Mouse (Mus musculus) embryo, embryonic 10 days (tissue): Measurements from ENCODE around the gene Olfr142.
"Not testable (repeated sequence)": the region's sequence is repeated elsewhere in the genome, so short reads cannot be mapped to it uniquely, and the experiment has no call there.

Source experiments
- DNase-seq: peaks from one replicate; pipeline ENCODE4 v3.0.0-alpha.2; 2015; ENCODE audit warnings: low spot score

Olfr142 gene

GRCm38 (mm10) chr2:90257492-90257891, at the start of gene Olfr142:
Olfr142 (minus strand) TSS chr2:90257592.
- DNase-seq = no peak

DNA sequence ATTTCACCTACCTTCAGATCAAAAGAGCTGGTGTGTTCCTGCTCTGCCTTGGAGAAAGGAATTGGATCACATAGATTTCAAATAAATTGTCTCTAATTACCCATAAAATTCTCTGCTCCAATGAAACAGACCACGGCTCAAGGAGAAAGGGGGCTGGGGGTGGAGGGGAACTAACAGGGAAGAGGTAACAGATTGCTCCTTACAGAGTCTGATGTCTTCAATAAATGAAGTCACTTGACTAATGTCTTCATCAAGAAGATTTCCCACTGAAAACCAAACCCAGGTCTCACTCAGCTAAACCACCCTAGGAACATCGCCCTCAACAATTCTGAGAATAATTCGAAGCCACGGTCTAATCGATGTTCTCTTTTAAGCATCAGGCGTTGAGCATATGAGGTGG, 35.3 kb upstream of the Olfr142 start, which contains the start of gene Olfr1272:
TSS of gene Olfr1272 (minus strand) at position 101 of the 400 bp plus-strand sequence.
- no peak for DNase-seq

- no peak for DNase-seq
Observed at GRCm38 (mm10) chr2:90270932-90271331, 13.5 kb upstream of the Olfr142 start, which contains the start of gene Olfr1271. Olfr1271 (minus strand) TSS chr2:90271032.

GRCm38 (mm10) chr2:90224393-90224792, 33.0 kb downstream of the Olfr142 start, which contains the start of gene Olfr1506:
Olfr1506 (minus strand) TSS chr2:90224493.
- not testable (repeated sequence) for DNase-seq
